Mouse (Mus musculus): Measurements from ENCODE around the gene Gramd4. TPM values are rescaled to one million over a fixed set of nuclear protein-coding genes. Genes with fewer than 3 reads are reported as not detected.

Gramd4 gene
- total and polyA plus RNA-seq, 3 experiments = 0.17 to 0.66 (median 0.56) TPM

- TF ChIP-seq E2F4 (IDR thresholded peaks at IDR 0.05; ENCODE audit: insufficient replicate concordance, low read depth, low read length) = no peak
- TF ChIP-seq RCOR1 (conservative IDR thresholded peaks at IDR 0.05; ENCODE audit: low read depth, low read length) = no peak
- no peak for TF ChIP-seq PAX5 (IDR thresholded peaks at IDR 0.05; ENCODE audit: low read length)
- TF ChIP-seq EP300 (IDR thresholded peaks at IDR 0.05; ENCODE audit: low read length) = peak; percentile 59
- TF ChIP-seq ETS1 (conservative IDR thresholded peaks at IDR 0.05; ENCODE audit: low read depth, low read length) = peak; percentile 54
- no peak for TF ChIP-seq ZC3H11A (IDR thresholded peaks at IDR 0.05; ENCODE audit: low read depth, low read length)
- no peak for TF ChIP-seq CHD2 (IDR thresholded peaks at IDR 0.05; ENCODE audit: low read length)
- TF ChIP-seq SIN3A (IDR thresholded peaks at IDR 0.05; ENCODE audit: low read length) = no peak
- no peak for TF ChIP-seq MAFK (IDR thresholded peaks at IDR 0.05; ENCODE audit: insufficient replicate concordance, low read length)
- no peak for TF ChIP-seq CTCF (conservative IDR thresholded peaks at IDR 0.05 in 1 of 2, IDR thresholded peaks at IDR 0.05 in 1 of 2; ENCODE audit: low read depth in 2 of 2, low read length in 2 of 2)
- peak; percentile 67; the same call in 1 of the 2 replicates for TF ChIP-seq MYC (IDR thresholded peaks at IDR 0.05; ENCODE audit: low read depth, low read length)
- TF ChIP-seq NRF1 (IDR thresholded peaks at IDR 0.05; ENCODE audit: low read depth, low read length) = no peak
- TF ChIP-seq ZNF384 (IDR thresholded peaks at IDR 0.05; ENCODE audit: low read depth, low read length) = no peak
- TF ChIP-seq ELF1 (IDR thresholded peaks at IDR 0.05; ENCODE audit: low read depth, low read length) = no peak
Observed at GRCm38 (mm10) chr15:86067581-86067910, 10.1 kb downstream of the Gramd4 start (continued).

GRCm38 (mm10) chr15:86067941-86068495 lies 10.5 kb downstream of the Gramd4 start:
- Histone ChIP-seq H3K27me3 (replicated peaks) (peaks cover 20% of the 10 kb centered on the region), H3K9me3 (replicated peaks; ENCODE audit: low read length) (peaks cover 2% of the 10 kb centered on the region), H3K4me2 (ENCODE audit: insufficient read depth, low read depth, poor library complexity, severe bottlenecking) (no peak overlapping the region), H3K4me3 (replicated peaks in 1 of 3; ENCODE audit: low read depth in 2 of 3, low read length in 2 of 3, poor library complexity in 1 of 3) (peak overlapping the region in 1 of 3 experiments; percentile 15), H3K27ac (ENCODE audit: insufficient read depth, low read depth) (no peak overlapping the region), H3K79me2 (replicated peaks; ENCODE audit: control insufficient read depth, extremely low read depth, insufficient read depth, poor library complexity, severe bottlenecking) (no peaks in the 10 kb centered on the region), H3K4me1 (ENCODE audit: control insufficient read depth in 1 of 2, insufficient read depth in 2 of 2) (peaks cover 18 to 70% of the 10 kb centered on the region in 2 experiments), H3K9ac (ENCODE audit: insufficient read depth, low read depth) (no peak overlapping the region), H3K36me3 (replicated peaks in 1 of 2; ENCODE audit: control insufficient read depth in 1 of 2, insufficient read depth in 1 of 2, low read length in 1 of 2) (no peaks in the 10 kb centered on the region)
- TF ChIP-seq ETS1 (conservative IDR thresholded peaks at IDR 0.05; ENCODE audit: low read depth, low read length) (no peak), RCOR1 (conservative IDR thresholded peaks at IDR 0.05; ENCODE audit: low read depth, low read length) (no peak), MAZ (IDR thresholded peaks at IDR 0.05; ENCODE audit: low read depth, low read length) (no peak), HCFC1 (IDR thresholded peaks at IDR 0.05; ENCODE audit: low read depth, low read length) (no peak), IRF4 (IDR thresholded peaks at IDR 0.05; ENCODE audit: low read depth, low read length) (no peak), EP300 (IDR thresholded peaks at IDR 0.05; ENCODE audit: low read length) (no peak), JUND (conservative IDR thresholded peaks at IDR 0.05; ENCODE audit: low read depth, low read length) (no peak), E2F4 (IDR thresholded peaks at IDR 0.05; ENCODE audit: insufficient replicate concordance, low read depth, low read length) (no peak)
- dilution Hi-C loops (cut with MboI; ENCODE audit: extremely low pct_ligation_motif_present, extremely low pct_unique_long_range_greater_than_20kb, low sequenced_read_pairs) (no loop called here), in situ Hi-C loops (cut with MboI; ENCODE audit: low pct_ligation_motif_present, low pct_unique_long_range_greater_than_20kb, low sequenced_read_pairs) (no loop called here)
- no peak for DNase-seq (ENCODE audit: extremely low read depth)
